Mouse (Mus musculus): ENCODE results near the gene Ssu72. TPM values are rescaled to one million over a fixed set of nuclear protein-coding genes. Genes with fewer than 3 reads are reported as not detected.

Ssu72 gene
- total and polyA plus RNA-seq, 3 experiments: 140 to 267 (median 170) TPM

GRCm38 (mm10) chr4:155721668-155722083 lies 17.1 kb downstream of the Ssu72 start:
- H3K4me3 ChIP-seq (ENCODE audit: control insufficient read depth in 1 of 2, insufficient read depth in 1 of 2, low read depth in 2 of 2, low read length in 2 of 2): no peak overlapping the region
- H3K27ac ChIP-seq (ENCODE audit: control insufficient read depth, low read depth, low read length): no peak overlapping the region
- no peak overlapping the region for H3K9ac ChIP-seq (ENCODE audit: control insufficient read depth, low read depth, low read length, poor library complexity, severe bottlenecking)
- no peaks in the 10 kb centered on the region for H3K4me1 ChIP-seq (ENCODE audit: control insufficient read depth in 1 of 2, insufficient read depth in 2 of 2, low read length in 2 of 2)
- no peaks in the 10 kb centered on the region for H3K9me3 ChIP-seq (replicated peaks; ENCODE audit: insufficient read depth, low read length)
- no peaks in the 10 kb centered on the region for H3K79me2 ChIP-seq (ENCODE audit: control insufficient read depth, insufficient read depth, low read length, poor library complexity)
- DNase-seq (ENCODE audit: low read depth, low spot score): peak; percentile 52
- TF ChIP-seq MYB (IDR thresholded peaks at IDR 0.05; ENCODE audit: low read depth, low read length) (no peak), RAD21 (IDR thresholded peaks at IDR 0.05; ENCODE audit: low read depth, low read length) (peak; percentile 43), SMC3 (IDR thresholded peaks at IDR 0.05; ENCODE audit: low read depth, low read length) (peak; percentile 52), ZKSCAN1 (IDR thresholded peaks at IDR 0.05; ENCODE audit: low read depth, low read length) (no peak), CTCF (IDR thresholded peaks at IDR 0.05 in 2 of 3, conservative IDR thresholded peaks at IDR 0.05 in 1 of 3; ENCODE audit: control insufficient read depth in 1 of 3, insufficient read depth in 1 of 3, low read depth in 2 of 3, low read length in 3 of 3, poor library complexity in 1 of 3, severe bottlenecking in 1 of 3) (peak; percentile 37 to 58 (median 56)), TAL1 (IDR thresholded peaks at IDR 0.05; ENCODE audit: low read length) (no peak), ZC3H11A (IDR thresholded peaks at IDR 0.05; ENCODE audit: low read depth, low read length) (0 out of 2 replicates have a peak, but pooled peaks have one; percentile 12), KAT2A (conservative IDR thresholded peaks at IDR 0.05; ENCODE audit: low read depth, low read length) (no peak), ZNF384 (IDR thresholded peaks at IDR 0.05; ENCODE audit: low read depth, low read length) (peak; percentile 65)
- no peaks in the 10 kb centered on the region for H3K27me3 ChIP-seq (ENCODE audit: control insufficient read depth in 1 of 2, insufficient read depth in 2 of 2, low read length in 2 of 2)
- H3K36me3 ChIP-seq (ENCODE audit: control insufficient read depth in 1 of 2, insufficient read depth in 2 of 2, low read length in 2 of 2): peaks cover 0 to 4% of the 10 kb centered on the region in 2 experiments; a peak in 2 of 4 replicates

- no peak for TF ChIP-seq HCFC1 (IDR thresholded peaks at IDR 0.05; ENCODE audit: low read depth, low read length)
- no peak for TF ChIP-seq USF2 (IDR thresholded peaks at IDR 0.05; ENCODE audit: borderline replicate concordance in 1 of 2, insufficient read depth in 1 of 2, low read depth in 1 of 2, low read length in 2 of 2)
- TF ChIP-seq GATA1 (IDR thresholded peaks at IDR 0.05; ENCODE audit: low read depth, low read length): no peak
- DNase-seq (ENCODE audit: low read depth, low spot score): no peak
- no peaks in the 10 kb centered on the region for H3K4me1 ChIP-seq (ENCODE audit: control insufficient read depth in 1 of 2, insufficient read depth in 2 of 2, low read length in 2 of 2)
- H3K9me3 ChIP-seq (replicated peaks; ENCODE audit: insufficient read depth, low read length): no peaks in the 10 kb centered on the region
- H3K4me3 ChIP-seq (ENCODE audit: control insufficient read depth in 1 of 2, insufficient read depth in 1 of 2, low read depth in 2 of 2, low read length in 2 of 2): no peak overlapping the region
- no peaks in the 10 kb centered on the region for H3K79me2 ChIP-seq (ENCODE audit: control insufficient read depth, insufficient read depth, low read length, poor library complexity)
- H3K9ac ChIP-seq (ENCODE audit: control insufficient read depth, low read depth, low read length, poor library complexity, severe bottlenecking): no peak overlapping the region
- no peak overlapping the region for H3K27ac ChIP-seq (ENCODE audit: control insufficient read depth, low read depth, low read length)
- H3K27me3 ChIP-seq (ENCODE audit: control insufficient read depth in 1 of 2, insufficient read depth in 2 of 2, low read length in 2 of 2): no peaks in the 10 kb centered on the region
- no peaks in the 10 kb centered on the region; a peak in 1 of 4 replicates for H3K36me3 ChIP-seq (ENCODE audit: control insufficient read depth in 1 of 2, insufficient read depth in 2 of 2, low read length in 2 of 2)
Observed at GRCm38 (mm10) chr4:155727993-155728392, 23.4 kb downstream of the Ssu72 start.

- H3K9me3 ChIP-seq (replicated peaks; ENCODE audit: insufficient read depth, low read length): no peaks in the 10 kb centered on the region
- H3K27ac ChIP-seq (ENCODE audit: control insufficient read depth, low read depth, low read length): no peak overlapping the region
- no peak overlapping the region for H3K4me3 ChIP-seq (ENCODE audit: control insufficient read depth in 1 of 2, insufficient read depth in 1 of 2, low read depth in 2 of 2, low read length in 2 of 2)
- no peaks in the 10 kb centered on the region; a peak in 1 of 4 replicates for H3K36me3 ChIP-seq (ENCODE audit: control insufficient read depth in 1 of 2, insufficient read depth in 2 of 2, low read length in 2 of 2)
- DNase-seq (ENCODE audit: low read depth, low spot score): no peak
- no peaks in the 10 kb centered on the region for H3K27me3 ChIP-seq (ENCODE audit: control insufficient read depth in 1 of 2, insufficient read depth in 2 of 2, low read length in 2 of 2)
- H3K4me1 ChIP-seq (ENCODE audit: control insufficient read depth in 1 of 2, insufficient read depth in 2 of 2, low read length in 2 of 2): 0 out of 4 replicates have a peak, but pooled peaks cover 0 to 5% of the 10 kb centered on the region in 2 experiments
- H3K9ac ChIP-seq (ENCODE audit: control insufficient read depth, low read depth, low read length, poor library complexity, severe bottlenecking): no peak overlapping the region
- TF ChIP-seq USF1 (IDR thresholded peaks at IDR 0.05; ENCODE audit: low read depth, low read length): no peak
- no peak for TF ChIP-seq ZNF384 (IDR thresholded peaks at IDR 0.05; ENCODE audit: low read depth, low read length)
- no peak for TF ChIP-seq EP300 (IDR thresholded peaks at IDR 0.05; ENCODE audit: low read depth in 1 of 2, low read length in 2 of 2)
- peaks cover 3% of the 10 kb centered on the region; the same call in 1 of the 2 replicates for H3K79me2 ChIP-seq (ENCODE audit: control insufficient read depth, insufficient read depth, low read length, poor library complexity)
Observed at GRCm38 (mm10) chr4:155733267-155733666, 28.7 kb downstream of the Ssu72 start.

Data from MEL (cell line).